ENCODE assay signal across 25 mouse cellular contexts in genomic region chr3:124789220-124790017, GRCm38 (mm10).
DNase-seq lines count a peak whose midpoint lies in the region; ATAC-seq and TF ChIP-seq lines count a peak whose summit lies in the region.
"Had no signal": no experiment of that assay in that cellular context is flagged by ENCODE, and none has a peak within 500 bp of the region (broad histone marks: within the 10 kb centered on the region; RNA-seq: fewer than 3 reads in every experiment).

No protein-coding gene starts in this region.

- no peak overlapping the region for H3K27ac ChIP-seq in lung, embryonic 15.5 days
- H3K27ac ChIP-seq in midbrain, embryonic 14.5 days (replicated peaks; ENCODE audit: low read depth, low read length), result no peak overlapping the region
- no peak overlapping the region for H3K27ac ChIP-seq in midbrain, postnatal 0 days (ENCODE audit: low read depth, low read length)
- H3K27ac ChIP-seq: embryonic facial prominence, embryonic 13.5 days; forebrain, embryonic 13.5 days; heart, embryonic 10.5 days; hindbrain, embryonic 10.5 days; layer of hippocampus, adult 2 months; limb, embryonic 13.5 days; liver, embryonic 13.5 days had no signal

- no peaks in the 10 kb centered on the region for H3K9me3 ChIP-seq in lung, embryonic 15.5 days
- H3K9me3 ChIP-seq in midbrain, embryonic 14.5 days (ENCODE audit: control insufficient read depth, low read length), result no peaks in the 10 kb centered on the region
- no peaks in the 10 kb centered on the region for H3K9me3 ChIP-seq in midbrain, postnatal 0 days (ENCODE audit: low read length)
- H3K9me3 ChIP-seq: embryonic facial prominence, embryonic 13.5 days; forebrain, embryonic 13.5 days; heart, embryonic 10.5 days; hindbrain, embryonic 10.5 days; limb, embryonic 13.5 days; liver, embryonic 13.5 days; megakaryocyte, embryonic 14.5 days had no signal

- peak; percentile 11; the same call in 1 of the 2 replicates for ATAC-seq in lung, embryonic 15.5 days (ENCODE audit: borderline replicate concordance, extremely low read depth, low FRiP score, low TSS enrichment)
- no peak; the same call in 1 of the 2 replicates for ATAC-seq in midbrain, embryonic 14.5 days (ENCODE audit: low FRiP score, low TSS enrichment)
- ATAC-seq in midbrain, postnatal 0 days (ENCODE audit: low FRiP score), result no peak
- ATAC-seq: forebrain, embryonic 13.5 days; intestine, postnatal 0 days had no signal

- no peak overlapping the region for H3K9ac ChIP-seq in lung, embryonic 15.5 days
- H3K9ac ChIP-seq in midbrain, embryonic 14.5 days (replicated peaks; ENCODE audit: low read length), result no peak overlapping the region
- H3K9ac ChIP-seq in midbrain, postnatal 0 days (replicated peaks; ENCODE audit: low read length, poor library complexity, severe bottlenecking), result no peak overlapping the region
- H3K9ac ChIP-seq: embryonic facial prominence, embryonic 13.5 days; forebrain, embryonic 13.5 days; limb, embryonic 13.5 days; liver, embryonic 13.5 days had no signal

- no peak for TF ChIP-seq CTCF in midbrain, postnatal 0 days (IDR thresholded peaks at IDR 0.05)
- no peak for TF ChIP-seq CTCF in brain, embryonic 14.5 days (IDR thresholded peaks at IDR 0.05; ENCODE audit: borderline replicate concordance, extremely low read depth, insufficient read depth, insufficient read length)

- H3K36me3 ChIP-seq in lung, embryonic 15.5 days, result no peaks in the 10 kb centered on the region
- no peaks in the 10 kb centered on the region for H3K36me3 ChIP-seq in midbrain, embryonic 14.5 days (ENCODE audit: control insufficient read depth, insufficient read depth, low read length)
- no peaks in the 10 kb centered on the region for H3K36me3 ChIP-seq in midbrain, postnatal 0 days (ENCODE audit: insufficient read depth, low read length)
- H3K36me3 ChIP-seq: embryonic facial prominence, embryonic 13.5 days; heart, embryonic 10.5 days; hindbrain, embryonic 10.5 days; limb, embryonic 13.5 days; liver, embryonic 13.5 days had no signal

- 44% methylated on average over 7 of the region's 7 CpGs for WGBS in lung, embryonic 15.5 days
- 47% methylated on average over 7 of the region's 7 CpGs for WGBS in midbrain, embryonic 14.5 days
- 51% methylated on average over 7 of the region's 7 CpGs for WGBS in midbrain, postnatal 0 days

- no peak for DNase-seq in lung, postnatal 4 days
- DNase-seq in midbrain, embryonic 14.5 days, result peak; percentile 22
- no peak for DNase-seq in midbrain, postnatal 0 days (ENCODE audit: low spot score)
- peak; percentile 20 for DNase-seq in brain, embryonic 14.5 days (ENCODE audit: low read depth)
- DNase-seq in embryo, embryonic 9.5 days (ENCODE audit: extremely low spot score), result peak; percentile 6
- DNase-seq in frontal cortex, postnatal 14 days (ENCODE audit: low spot score in 2 of 2), result no peak
- DNase-seq in retina, embryonic 14.5 days (ENCODE audit: low spot score), result no peak
- DNase-seq: adrenal gland, adult 8-10 months; cerebellum, adult 2 months; cerebellum, postnatal 25 days; gastrocnemius, postnatal 10 days; kidney, postnatal 25 days; liver, embryonic 13.5 days; lung, postnatal 14 days; thymus, postnatal 14 days had no signal

- H3K27me3 ChIP-seq in lung, embryonic 15.5 days, result no peaks in the 10 kb centered on the region
- H3K27me3 ChIP-seq in midbrain, embryonic 14.5 days (ENCODE audit: control insufficient read depth, insufficient read depth, low read length), result no peaks in the 10 kb centered on the region
- no peaks in the 10 kb centered on the region for H3K27me3 ChIP-seq in midbrain, postnatal 0 days (ENCODE audit: insufficient read depth, low read length)
- H3K27me3 ChIP-seq: embryonic facial prominence, embryonic 13.5 days; forebrain, embryonic 13.5 days; limb, embryonic 13.5 days; liver, embryonic 13.5 days; megakaryocyte, embryonic 14.5 days had no signal

- H3K4me1 ChIP-seq in lung, embryonic 15.5 days, result no peaks in the 10 kb centered on the region
- H3K4me1 ChIP-seq in midbrain, embryonic 14.5 days (ENCODE audit: control insufficient read depth, insufficient read depth, low read length), result no peaks in the 10 kb centered on the region
- no peaks in the 10 kb centered on the region for H3K4me1 ChIP-seq in midbrain, postnatal 0 days (ENCODE audit: insufficient read depth, low read length)
- H3K4me1 ChIP-seq: embryonic facial prominence, embryonic 13.5 days; forebrain, embryonic 13.5 days; heart, embryonic 10.5 days; limb, embryonic 13.5 days; liver, embryonic 13.5 days; megakaryocyte, embryonic 14.5 days had no signal

- TF ChIP-seq POLR2A in brain, embryonic 14.5 days (IDR thresholded peaks at IDR 0.05; ENCODE audit: borderline replicate concordance, extremely low read depth, insufficient read depth, insufficient read length, poor library complexity, severe bottlenecking), result no peak

- H3K4me2 ChIP-seq in lung, embryonic 15.5 days, result no peak overlapping the region
- no peak overlapping the region for H3K4me2 ChIP-seq in midbrain, embryonic 14.5 days (ENCODE audit: low read length)
- H3K4me2 ChIP-seq in midbrain, postnatal 0 days (ENCODE audit: low read depth, low read length, poor library complexity, severe bottlenecking), result no peak overlapping the region
- H3K4me2 ChIP-seq: embryonic facial prominence, embryonic 13.5 days; forebrain, embryonic 13.5 days; limb, embryonic 13.5 days; liver, embryonic 13.5 days had no signal

- H3K4me3 ChIP-seq in lung, embryonic 15.5 days, result no peak overlapping the region
- H3K4me3 ChIP-seq in midbrain, embryonic 14.5 days (replicated peaks; ENCODE audit: low read depth, low read length), result no peak overlapping the region
- H3K4me3 ChIP-seq in midbrain, postnatal 0 days (ENCODE audit: low read depth, low read length), result no peak overlapping the region
- H3K4me3 ChIP-seq: embryonic facial prominence, embryonic 13.5 days; forebrain, embryonic 13.5 days; heart, embryonic 10.5 days; hindbrain, embryonic 10.5 days; layer of hippocampus, adult 2 months; limb, embryonic 13.5 days; liver, embryonic 13.5 days; megakaryocyte, embryonic 14.5 days; myocyte had no signal

Comparison
In these comparisons a context has a peak if more than half of its experiments do, and no peak if none do; other contexts are left out.
1. DNase-seq: peak in midbrain, embryonic 14.5 days (single experiment), brain, embryonic 14.5 days (single experiment) and embryo, embryonic 9.5 days (single experiment); none in lung, postnatal 4 days (0 of 2), midbrain, postnatal 0 days (single experiment), frontal cortex, postnatal 14 days (0 of 2) and retina, embryonic 14.5 days (single experiment).